Mouse (Mus musculus) ES-E14 (cell line): Measurements from ENCODE around the gene Ralgapa1.

ENCODE experiments used
- CHD2 ChIP-seq: IDR thresholded peaks from 2 replicates; pipeline ENCODE4 v1.6.1; 2014; ENCODE audit warnings: mild to moderate bottlenecking, low read depth, low read length, inconsistent platforms
- MAFK ChIP-seq: IDR thresholded peaks from 2 replicates; pipeline ENCODE4 v1.6.1; 2014; ENCODE audit warnings: mild to moderate bottlenecking, low read depth, low read length, inconsistent platforms; ENCODE audit not compliant: insufficient read depth
- ZC3H11A ChIP-seq: IDR thresholded peaks from 2 replicates; pipeline ENCODE4 v1.6.1; 2012; ENCODE audit warnings: low read depth, mild to moderate bottlenecking, inconsistent platforms, low read length, borderline replicate concordance
- ZNF384 ChIP-seq: IDR thresholded peaks from 2 replicates; pipeline ENCODE4 v1.6.1; 2012; ENCODE audit warnings: low read depth, low read length, inconsistent platforms

DNA sequence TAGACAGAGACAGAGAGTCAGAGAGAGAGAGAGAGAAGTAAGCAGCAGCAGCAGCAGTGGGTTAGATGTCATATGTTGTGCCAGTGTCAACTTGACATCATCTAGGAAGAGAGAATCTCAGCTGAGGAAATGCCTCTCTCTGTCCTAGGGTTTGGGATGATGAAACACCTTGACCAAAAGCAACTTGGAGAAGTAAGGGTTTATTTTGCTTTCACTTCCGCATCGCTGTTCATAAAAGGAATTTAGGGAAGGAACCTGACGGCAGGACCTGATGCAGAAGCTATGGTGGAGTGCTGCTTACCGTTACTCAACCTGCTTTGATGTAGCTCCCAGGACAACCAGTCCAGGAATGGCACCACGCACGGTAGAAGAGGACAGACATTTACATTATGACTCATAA lies 3.1 kb upstream of the Ralgapa1 start:
- TF ChIP-seq ZC3H11A = no peak
- TF ChIP-seq MAFK = no peak
- TF ChIP-seq CHD2 = no peak
- TF ChIP-seq ZNF384 = no peak
